Mouse (Mus musculus) gonadal fat pad, adult 2 months (tissue): ENCODE measurements around the gene Abcc6. TPM values are rescaled to one million over a fixed set of nuclear protein-coding genes. Genes with fewer than 3 reads are reported as not detected.

Source experiments
- DNase-seq: peaks from one replicate; pipeline ENCODE4 v3.0.0-alpha.2; 2012; ENCODE audit warnings: low read depth
- polyA plus RNA-seq: library from polyadenylated mRNA; depleted of rRNA; stranded (reverse); fragments of >200 nt; gene quantifications from 2 replicates; pipeline ENCODE4 v1.2.3, GENCODE M21; 2012; rRNA removed

Abcc6 gene
- 0.14 and 0.38 TPM in 2 replicates for polyA plus RNA-seq

DNA sequence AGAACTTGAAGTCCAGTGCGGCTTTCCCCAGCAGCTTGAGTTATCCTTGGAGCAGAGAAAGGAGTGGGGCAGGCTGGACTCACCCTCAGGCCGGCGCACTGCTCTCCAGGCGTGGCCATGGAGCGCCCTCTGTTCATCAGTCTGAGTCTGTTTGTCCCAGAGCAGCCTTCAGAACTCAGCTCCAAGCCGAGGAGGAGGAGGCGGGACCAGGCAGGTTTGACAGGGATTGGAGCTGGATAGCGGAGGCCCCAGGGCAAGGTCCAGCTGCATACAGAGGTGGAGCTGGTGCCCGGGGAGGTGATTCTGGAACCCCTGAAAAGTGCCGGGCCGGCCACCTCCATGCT, at the start of gene Abcc6:
Gene Abcc6, minus strand, starts transcription at position 158 of the 344 bp plus-strand sequence.
- DNase-seq: no peak

DNA sequence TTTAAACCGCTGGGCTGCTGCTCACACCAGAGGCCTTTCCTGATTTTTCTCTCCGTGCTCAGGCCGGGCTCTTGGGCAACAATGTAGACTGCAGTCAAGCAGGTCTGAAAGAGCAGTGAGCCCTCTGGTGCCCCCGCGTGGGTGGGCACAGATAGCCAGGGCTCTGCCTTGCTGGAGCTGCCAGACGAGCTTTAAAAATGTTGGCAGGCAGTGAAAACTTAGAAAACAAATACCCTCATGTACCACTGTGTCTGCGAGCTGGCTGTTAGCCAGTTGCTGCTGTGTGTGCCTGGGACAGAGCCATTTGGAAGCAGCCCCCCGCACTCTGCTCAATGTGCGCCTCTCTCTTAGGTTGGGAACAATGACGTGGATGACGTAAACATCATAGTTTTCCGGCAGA, 47.6 kb upstream of the Abcc6 start:
- DNase-seq: no peak

DNA sequence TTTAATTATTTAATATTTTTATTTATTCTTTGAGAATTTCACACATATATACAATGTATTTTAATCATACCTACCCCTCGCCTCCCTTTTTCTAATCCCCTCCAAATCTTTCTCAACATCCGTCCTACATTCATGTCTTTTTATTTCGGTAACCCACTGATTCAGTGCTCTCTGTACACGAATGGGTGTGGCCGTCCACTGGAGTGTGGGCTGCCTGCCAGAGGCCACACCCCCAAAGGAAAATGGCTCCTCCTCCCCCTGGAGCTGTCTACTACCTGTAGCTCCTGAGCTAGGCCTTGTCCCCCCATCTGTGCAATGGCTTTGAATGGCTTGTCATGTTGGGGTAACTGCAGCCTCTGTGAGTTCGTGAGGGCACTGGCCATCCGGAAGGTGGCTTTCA, 46.7 kb upstream of the Abcc6 start:
- no peak for DNase-seq

DNA sequence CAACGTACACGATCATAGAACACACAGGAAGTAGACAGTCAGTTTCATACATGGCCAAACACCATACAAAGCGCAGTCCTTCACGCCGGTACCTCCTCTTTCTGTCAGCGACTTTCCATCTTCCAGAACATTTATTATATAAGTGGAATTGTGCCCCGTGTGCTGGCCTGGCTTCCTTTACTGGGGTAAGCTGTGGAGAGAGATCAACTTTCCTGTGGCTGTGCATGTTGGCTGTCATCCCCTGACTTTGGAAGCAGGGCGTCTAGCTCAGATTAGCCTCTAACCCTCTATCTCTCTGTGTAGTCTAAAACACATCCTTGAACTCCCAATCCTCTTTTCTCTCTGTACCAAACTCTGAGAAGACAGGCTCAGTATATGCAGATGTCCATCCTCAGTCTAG, 38.7 kb upstream of the Abcc6 start:
- DNase-seq: no peak

DNA sequence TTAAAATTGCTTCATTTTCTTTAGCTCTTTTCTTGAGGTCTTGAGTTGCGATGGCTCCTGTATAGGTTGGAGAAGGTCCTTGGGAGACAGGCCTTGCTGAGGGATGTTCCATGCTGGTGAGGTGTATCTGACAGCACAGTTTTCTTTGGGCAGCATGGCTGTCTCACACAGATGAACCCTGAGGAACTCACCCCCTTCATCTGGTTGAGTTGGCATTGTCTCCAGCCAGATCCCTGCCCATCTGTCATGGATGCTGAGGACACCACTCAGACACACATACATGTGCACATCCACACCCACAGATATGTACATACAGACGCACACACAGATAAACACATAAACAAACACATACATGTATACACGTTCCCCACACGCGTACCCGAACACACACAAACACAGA, 33.2 kb upstream of the Abcc6 start:
- no peak for DNase-seq

DNA sequence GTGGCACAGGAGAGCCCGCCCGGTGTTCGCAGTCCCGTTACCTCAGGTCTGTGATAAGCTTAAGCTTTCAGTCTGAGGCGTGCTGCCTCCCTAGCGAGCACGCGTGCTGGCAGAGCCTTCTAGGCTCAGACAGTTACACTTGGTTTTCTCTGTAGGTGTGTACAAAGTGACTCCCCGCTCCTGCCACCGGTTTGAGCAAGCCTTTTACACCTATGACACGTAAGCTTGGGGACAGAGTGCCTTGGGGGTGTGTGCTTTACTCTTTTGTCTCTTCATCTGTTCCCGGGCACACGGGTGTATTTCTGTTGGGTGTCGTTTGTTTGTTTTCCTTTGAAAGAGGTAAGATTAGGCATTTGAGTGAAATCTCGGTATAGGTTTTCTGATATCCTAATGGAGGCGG, 31.5 kb upstream of the Abcc6 start:
- no peak for DNase-seq

DNA sequence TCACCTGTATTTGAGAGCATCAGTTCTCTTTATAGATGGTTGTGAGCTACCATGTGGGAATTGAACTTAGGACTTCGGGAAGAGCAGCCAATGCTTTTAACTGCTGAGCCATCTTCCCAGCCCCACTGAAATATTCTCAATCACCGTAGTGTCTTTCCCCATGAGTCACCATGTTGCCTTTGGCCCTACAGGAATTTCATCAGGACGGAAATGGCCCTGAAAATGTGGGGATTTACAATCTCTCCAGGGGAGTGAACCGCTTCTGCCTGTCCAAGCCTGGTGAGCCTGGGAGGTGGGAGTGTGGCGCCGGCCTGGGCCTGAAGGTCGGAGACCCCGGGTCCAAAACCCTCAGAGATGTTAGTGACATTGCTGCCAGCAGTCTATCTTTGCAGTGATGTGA, 30.6 kb upstream of the Abcc6 start:
- no peak for DNase-seq

DNA sequence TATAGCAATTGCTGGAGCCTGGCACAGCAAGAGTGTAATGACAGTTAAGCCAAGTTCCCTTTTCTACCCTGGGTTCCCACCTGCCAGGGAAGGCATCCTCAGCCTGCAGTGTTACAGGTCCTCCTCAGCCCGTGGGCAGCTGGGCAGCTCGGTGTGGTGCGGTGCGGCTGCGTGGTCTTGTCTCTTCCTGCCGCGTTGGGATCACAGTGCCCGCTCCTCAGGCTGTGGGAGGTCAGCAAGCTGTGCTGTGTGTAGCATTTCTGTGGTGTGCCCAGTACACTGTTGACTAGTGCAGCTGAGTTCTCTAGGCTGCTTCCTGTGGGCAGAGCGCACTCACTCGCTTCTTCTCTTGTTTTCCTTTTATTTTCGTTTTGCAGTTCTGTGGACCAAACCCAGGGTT, 28.8 kb upstream of the Abcc6 start:
- DNase-seq: no peak

DNA sequence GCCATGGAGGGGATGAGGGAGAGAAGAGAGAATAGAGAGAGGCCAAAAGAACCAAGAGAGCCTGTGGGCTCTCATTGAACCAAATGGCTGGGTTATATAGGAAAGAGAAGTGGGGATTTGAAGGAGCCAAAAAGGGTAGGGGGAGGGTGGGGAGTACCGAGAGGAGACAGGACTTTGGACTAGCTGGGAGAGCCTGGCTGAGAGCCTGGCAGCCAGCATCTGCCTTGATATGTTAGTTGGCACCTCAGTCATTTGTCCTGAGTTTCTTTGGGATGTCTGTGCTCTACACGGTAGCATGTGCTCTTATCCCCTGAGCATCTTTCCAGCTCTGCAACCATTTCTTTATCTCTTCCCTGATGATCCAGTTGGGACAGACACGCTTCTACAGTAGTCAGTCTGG, 23.5 kb upstream of the Abcc6 start:
- no peak for DNase-seq

DNA sequence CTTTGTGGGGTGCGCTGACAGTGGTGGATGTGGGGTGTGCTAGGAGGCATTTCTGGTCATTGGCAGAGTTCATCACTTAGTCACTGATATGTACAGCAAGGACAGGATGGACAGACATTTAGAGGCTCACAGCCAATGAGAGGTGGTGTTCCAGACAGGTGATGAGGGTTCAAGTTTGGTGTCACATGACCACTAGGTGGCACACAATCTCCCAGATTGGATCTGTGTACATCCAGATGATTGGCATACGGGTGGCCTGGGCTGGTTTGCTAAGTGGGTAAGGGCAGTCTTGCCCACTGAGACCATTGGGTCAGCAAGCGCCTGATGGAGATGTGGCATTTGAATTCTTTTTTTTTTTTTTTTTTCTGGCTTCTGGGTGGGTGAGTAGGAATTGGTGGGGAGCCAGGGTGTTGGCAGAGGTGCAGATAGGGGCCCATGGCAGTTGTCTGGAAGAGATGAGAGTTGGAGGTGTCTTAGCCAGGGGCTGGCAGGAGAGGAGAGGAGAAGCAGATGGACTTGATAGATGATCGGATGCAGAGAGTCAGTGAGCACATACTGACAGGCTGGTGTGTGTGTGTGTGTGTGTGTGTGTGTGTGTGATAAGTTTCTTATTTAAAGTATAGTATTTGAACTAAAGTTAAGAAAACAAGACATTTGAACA, 22.2 kb upstream of the Abcc6 start:
- DNase-seq: no peak

DNA sequence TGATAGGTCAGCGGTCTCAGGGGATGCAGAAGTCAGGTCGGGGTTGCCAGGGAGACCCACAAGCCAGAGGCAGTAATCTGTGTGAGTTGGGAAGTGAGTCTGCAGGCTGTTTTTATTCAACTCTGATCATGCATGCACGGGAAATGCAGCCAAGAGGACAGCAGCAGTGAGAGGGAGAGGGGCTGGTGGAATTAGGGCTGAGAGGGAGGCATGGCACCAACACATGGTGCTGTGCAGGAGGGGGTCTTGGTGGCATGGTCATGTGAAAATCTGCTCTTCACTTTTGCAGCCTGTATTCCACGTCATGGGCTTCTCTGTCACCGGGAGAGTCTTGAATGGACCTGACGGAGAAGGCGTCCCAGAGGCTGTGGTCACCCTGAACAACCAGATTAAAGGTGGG, 19.9 kb upstream of the Abcc6 start:
- no peak for DNase-seq

DNA sequence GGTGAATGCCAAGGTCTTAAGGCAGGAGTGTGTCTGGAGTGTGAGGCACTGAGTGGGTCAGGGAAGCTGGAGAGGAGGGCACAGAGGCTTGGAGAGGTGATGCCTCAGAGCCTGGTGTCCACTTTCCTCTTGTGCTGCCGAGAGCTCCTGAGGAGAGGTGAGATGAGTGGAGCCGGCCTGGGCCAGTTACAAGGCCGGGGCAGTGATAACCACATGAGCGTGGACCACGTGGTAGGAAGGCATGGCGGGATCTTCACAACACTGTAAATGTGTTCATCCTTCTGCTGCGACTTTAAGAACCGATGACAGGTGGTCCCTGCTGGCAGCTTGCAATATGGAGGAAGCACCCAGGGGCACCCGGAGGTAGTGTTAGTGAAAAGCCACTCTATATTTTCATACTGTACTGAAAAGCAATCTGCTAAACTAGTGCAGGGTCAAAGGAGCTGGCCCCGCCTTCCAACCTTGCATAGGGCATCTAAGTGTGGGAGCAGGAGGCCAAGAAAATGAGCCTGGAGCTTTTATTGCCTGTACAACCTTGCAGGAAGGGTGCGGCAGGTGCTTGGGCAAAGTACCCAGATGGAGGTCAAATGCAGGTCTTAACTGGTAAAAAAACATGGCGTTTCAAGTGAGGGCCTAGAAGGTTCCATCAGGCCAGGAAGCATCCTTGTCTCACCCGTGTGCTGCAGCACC, 17.9 kb upstream of the Abcc6 start:
- no peak for DNase-seq

DNA sequence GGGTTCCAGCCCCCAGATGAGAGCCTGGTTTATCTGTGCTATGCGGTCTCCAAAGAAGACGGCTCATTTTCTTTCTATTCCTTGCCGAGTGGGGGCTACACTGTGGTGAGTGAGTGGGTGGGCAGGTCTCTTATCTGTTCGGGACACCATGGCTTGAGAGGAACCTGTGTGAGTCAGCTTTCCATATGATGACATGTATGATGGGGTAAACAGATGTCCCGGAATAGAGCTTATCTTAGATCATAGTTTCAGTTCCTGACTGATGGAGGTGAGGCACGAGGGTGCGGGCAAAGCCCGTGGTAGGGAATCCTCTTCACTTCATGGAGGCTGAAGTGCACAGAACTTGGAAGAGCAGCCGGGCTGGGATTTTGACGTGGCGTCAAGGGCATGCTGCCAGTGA, 15.8 kb upstream of the Abcc6 start:
- no peak for DNase-seq

DNA sequence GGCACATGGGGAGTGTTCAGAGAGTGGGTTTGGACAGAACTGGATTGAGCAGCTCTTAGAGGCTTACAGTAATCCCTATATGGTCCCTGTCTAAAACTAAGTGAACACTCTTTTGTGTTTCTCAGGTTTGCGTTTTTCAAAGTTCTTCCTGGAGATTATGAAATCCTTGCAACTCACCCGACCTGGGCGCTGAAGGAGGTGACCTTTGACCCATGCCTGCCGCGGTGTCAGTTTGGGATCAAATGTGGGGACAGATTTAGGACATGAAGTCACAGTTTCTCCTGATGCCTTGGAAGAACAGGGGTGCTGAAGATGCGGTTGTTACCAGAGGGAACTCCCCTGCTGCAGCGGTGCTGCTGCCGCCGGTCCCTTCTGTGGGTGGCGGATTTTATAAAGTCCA, 14.0 kb upstream of the Abcc6 start:
- no peak for DNase-seq

DNA sequence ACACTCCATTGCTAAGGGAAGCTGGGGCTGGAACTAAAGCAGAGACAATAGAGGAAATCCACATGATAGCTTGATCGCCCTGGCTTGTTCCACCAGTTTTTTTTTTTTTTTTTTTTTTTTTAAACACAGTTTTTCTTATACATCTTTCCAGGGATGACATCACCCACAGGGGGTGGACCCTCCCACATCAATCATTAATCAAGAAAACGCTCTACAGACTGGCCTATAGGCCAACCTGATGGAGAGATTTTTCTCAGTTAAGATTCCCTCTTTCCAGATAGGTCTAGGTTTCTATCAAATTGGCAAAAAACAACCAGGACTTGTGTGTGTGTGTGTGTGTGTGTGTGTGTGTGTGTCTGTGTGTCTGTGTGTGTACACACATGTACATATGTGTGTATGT, 9.8 kb upstream of the Abcc6 start:
- DNase-seq: no peak

DNA sequence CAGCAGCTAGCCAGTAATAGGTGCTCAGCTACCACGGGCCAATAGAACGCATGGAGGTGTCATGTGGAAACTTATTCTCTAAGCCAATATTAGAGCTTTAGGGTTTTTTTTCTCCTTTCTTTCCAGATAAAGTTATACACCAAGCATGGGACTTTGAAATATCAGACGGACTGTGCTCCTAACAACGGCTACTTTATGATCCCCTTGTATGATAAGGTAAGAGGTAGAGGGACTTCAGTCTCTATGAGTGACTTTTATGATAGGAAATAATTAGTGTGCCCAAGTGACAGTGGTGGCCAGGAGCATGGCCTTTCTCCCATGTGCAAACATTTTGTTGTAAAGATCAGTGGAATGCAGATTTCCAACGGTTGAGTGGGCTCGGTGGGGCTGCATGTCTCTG, 7.3 kb upstream of the Abcc6 start:
- DNase-seq: no peak

DNA sequence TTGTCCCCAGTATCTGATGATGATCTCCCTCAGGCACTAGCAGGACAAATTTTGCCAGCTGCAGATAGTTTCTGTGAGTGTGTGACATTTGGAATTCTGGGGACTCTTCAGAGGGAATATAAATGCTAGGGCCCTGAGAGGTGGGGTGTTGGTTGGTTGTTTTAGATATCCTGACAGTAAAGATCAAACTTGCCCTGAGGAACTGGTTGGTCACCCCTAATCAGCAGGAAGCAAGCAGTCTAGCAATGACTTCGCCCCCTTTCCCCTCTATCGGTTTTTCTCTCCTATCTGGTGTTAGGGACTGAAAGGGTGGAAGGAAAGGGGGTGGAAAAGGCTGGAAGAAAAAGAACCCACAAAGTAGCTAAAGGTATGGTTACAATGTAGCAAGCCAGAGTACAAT, 5.4 kb upstream of the Abcc6 start:
- DNase-seq: no peak

DNA sequence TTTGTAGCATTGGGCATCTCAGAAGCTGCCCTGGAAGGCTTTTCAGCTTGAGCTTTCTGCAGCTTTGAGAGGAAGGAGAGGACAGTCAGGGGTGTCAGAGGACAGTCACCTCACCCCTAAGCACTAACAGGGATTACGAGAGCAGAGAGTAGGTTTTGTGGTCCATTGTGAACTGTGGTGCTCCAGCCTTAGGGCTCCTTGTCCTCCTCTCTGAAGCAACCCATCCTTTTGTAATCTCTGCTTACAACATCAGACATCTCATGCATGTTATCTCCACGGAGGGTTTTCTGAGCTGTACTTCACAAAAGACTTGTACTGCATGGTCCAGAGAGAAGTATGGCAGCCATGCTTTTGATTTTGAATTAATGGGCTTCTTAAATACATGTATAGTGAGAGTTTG, 4.9 kb upstream of the Abcc6 start:
- peak; percentile 50 for DNase-seq

DNA sequence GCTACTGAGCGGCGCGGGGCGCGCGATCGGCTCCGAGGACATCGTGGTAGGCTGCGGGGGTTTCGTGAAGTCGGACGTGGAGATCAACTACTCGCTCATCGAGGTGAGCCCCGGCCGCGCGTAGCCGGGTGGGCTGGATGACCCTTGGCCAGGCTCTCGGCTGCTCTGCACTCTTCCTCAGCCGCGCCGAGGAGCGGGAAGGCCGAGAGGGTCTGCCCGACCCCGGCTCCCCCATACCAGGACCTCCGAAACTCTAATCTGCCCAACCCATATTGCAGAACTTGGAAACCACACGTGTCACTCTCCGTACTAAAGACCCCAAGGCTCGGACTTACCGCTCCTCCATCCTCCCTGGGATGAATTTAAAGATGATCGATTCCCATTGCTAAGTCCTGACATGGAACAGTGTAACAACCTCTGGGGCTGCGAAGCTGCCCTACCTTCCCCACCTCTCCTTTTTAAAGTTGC, 3.8 kb upstream of the Abcc6 start:
- no peak for DNase-seq

DNA sequence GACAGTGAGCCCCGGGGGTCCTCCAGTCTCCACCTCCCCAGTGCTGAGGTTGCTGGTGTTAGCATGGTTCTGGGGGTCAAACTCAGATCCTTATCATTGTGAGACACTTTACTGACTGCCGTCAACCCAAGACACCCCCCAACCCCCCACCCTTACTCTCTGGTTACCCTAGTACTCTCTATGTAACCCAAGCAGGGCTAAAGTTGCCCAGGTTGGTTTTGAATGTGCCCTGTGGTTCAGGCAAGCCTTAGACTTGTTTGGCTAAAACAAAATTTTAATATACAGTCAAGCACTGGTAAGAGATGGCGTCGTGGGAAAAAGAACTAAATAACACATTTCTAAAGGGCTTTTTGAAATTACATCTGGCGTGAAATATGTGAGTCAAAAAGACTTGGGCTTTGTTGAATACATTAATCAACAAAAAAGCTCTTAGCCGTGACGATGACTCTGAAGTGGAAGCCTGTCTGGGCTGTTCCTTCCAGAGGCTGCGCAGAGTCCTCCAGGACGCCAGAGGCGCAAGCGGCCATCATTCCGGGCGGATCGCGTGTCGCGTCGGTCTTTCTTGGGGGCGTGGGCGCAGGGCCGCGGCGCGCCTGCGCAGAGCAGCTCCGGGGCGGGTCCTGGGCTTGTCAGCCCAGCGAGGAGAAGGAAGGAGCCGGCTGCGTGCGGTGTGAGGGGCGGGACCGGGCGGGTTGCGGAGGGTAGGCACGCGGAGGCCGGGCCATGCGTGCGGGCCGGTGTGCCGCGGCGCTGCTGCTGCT, 3.2 kb upstream of the Abcc6 start, which contains the start of gene Nomo1:
Gene Nomo1, plus strand, starts transcription at position 590 of the 761 bp plus-strand sequence.
- peak; percentile 61 for DNase-seq

DNA sequence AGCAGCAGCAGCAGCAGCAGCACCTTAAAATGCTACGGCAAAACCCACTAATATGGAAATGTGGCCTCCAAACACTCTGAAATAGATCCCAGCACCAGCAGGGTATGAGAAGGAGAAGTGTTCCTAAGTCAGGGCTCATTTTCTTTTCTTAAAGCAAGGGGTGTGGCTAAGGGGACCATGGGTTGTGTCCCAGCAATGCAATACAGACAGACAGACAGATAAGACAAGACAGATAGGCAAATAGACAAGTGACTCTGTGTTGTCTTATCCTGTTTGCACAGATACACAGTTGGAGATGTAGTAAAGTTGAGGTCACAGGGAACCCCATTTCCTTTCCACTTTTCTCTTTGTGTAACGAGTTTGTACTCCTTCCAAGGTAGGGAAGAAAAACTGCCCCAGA, 973 bp upstream of the Abcc6 start:
- no peak for DNase-seq

DNA sequence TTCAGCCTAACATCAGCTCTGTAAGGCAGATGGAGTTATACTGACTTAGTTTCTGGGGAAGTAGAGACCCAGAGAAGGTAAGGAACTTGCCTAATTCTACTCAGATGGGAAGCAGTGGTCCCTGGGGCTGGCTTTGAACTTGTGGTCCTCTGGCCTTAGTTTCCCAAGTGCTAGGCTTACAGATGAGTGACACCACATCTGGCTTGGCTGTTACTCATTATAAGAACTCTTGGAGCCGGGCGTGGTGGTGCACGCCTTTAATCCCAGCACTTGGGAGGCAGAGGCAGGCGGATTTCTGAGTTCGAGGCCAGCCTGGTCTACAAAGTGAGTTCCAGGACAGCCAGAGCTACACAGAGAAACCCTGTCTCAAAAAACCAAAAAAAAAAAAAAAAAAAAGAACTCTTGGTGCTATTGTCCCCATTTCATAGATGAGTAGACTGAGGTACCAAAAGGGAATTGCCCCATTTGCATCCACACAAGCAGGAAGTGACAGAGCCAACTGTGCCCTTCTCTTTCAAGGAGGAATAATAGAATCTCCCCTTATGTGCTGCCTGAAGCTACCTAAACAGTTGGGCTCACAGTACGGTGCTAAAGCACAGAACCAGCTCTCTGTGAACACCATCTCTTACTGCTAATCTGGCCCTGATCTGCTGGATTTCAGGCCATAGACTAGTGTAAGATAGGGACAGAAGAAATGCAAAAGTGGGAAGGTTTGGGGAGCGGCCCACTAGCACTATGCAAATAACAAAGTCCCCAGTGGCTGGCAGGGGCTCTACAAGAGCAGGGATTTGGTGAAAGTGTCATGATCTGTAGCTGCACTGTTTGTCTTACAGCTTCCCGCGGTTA, 580 bp downstream of the Abcc6 start:
- no peak for DNase-seq
